Mouse (Mus musculus): ENCODE measurements around the gene Atad3a. TPM values are rescaled to one million over a fixed set of nuclear protein-coding genes. Genes with fewer than 3 reads are reported as not detected.
"Not testable (repeated sequence)": the region's sequence is repeated elsewhere in the genome, so short reads cannot be mapped to it uniquely, and the experiment has no call there.

Gene Atad3a
- polyA plus RNA-seq, 1 experiment from 2014 or later = 102 TPM

DNA sequence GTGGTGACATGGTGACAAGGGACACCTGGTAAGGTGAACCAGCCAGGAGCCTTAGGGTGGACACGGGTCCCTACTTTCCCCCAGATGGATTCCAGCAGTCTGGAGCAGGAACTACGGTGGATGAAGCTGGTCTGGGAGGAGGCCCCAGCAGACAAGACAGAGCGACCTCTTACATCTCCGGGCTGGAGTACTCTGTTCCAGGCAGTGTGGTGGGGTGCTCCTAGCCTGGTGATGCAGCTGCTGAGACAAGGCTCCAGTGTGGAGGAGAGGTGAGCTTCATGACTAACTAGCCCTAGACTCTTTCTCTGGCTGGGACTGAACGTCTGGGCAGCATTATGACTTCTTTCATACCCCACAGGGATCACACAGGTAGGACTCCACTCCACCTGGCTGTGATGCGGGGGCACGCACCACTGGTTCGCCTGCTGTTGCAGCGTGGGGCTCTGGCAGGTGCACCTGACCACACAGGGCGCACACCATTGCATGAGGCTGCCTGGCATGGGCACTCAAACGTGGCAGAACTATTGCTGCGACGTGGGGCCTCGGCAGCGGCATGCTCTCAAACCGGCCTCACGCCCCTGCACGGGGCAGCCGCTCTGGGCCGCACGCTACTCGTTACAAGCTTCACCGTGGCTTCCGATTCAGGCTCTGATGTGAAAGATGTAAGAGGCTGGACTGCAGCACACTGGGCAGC, 30.5 kb upstream of the Atad3a start:
- no peak overlapping the region for H3K27ac ChIP-seq (ENCODE audit: low read depth)
- no peaks in the 10 kb centered on the region for H3K9me3 ChIP-seq (ENCODE audit: low read depth, low read length)
- no peak overlapping the region for H3K4me2 ChIP-seq
- ATAC-seq (ENCODE audit: insufficient read depth) = no peak
- no peaks in the 10 kb centered on the region for H3K4me1 ChIP-seq (ENCODE audit: insufficient read depth)
- DNase-seq = no peak
- no peaks in the 10 kb centered on the region; the same call in 1 of the 2 replicates for H3K27me3 ChIP-seq (ENCODE audit: insufficient read depth, low read length)
- WGBS = 70% methylated on average over 24 of the region's 24 CpGs
- no peak for TF ChIP-seq CTCF (IDR thresholded peaks at IDR 0.05; ENCODE audit: low read depth)
- H3K36me3 ChIP-seq (ENCODE audit: insufficient read depth) = no peaks in the 10 kb centered on the region
- H3K9ac ChIP-seq = no peak overlapping the region
- H3K4me3 ChIP-seq (ENCODE audit: low read depth, low read length) = no peak overlapping the region

DNA sequence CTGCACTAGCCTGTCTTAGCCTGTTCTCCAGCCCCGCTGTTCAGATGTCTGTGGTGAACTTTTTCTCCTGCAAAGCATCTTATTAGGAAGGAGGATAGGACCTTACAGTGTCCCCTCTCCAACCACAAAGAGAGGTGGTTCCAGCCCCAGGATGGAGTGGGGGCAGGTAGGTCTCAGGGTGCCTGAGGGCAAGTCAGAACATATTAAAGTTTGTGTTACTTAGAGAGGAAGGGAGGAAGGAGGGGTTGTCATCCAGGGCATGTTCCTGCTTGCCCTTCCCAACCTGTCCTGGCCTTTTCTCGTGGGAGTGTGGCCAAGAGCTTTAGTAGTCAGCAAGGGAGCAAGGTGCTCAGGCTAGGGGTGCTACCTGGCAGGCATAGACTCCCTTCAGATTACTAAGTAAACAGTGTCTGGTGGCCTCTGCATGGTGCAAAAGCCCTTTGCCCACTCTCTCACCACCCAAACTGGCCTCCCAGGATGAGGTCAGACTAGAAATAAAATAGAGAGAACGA, 29.8 kb upstream of the Atad3a start:
- Histone ChIP-seq H3K4me2 (no peak overlapping the region), H3K36me3 (ENCODE audit: insufficient read depth) (no peaks in the 10 kb centered on the region), H3K4me1 (ENCODE audit: insufficient read depth) (no peaks in the 10 kb centered on the region), H3K9me3 (ENCODE audit: low read depth, low read length) (no peaks in the 10 kb centered on the region), H3K27me3 (ENCODE audit: insufficient read depth, low read length) (no peaks in the 10 kb centered on the region; the same call in 1 of the 2 replicates), H3K9ac (0 out of 2 replicates have a peak overlapping the region, but pooled peaks have one; percentile 6), H3K27ac (ENCODE audit: low read depth) (no peak overlapping the region), H3K4me3 (ENCODE audit: low read depth, low read length) (no peak overlapping the region)
- 51% methylated on average over 3 of the region's 3 CpGs for WGBS
- DNase-seq (no peak), ATAC-seq (ENCODE audit: insufficient read depth) (no peak)
- TF ChIP-seq CTCF (IDR thresholded peaks at IDR 0.05; ENCODE audit: low read depth) = no peak

DNA sequence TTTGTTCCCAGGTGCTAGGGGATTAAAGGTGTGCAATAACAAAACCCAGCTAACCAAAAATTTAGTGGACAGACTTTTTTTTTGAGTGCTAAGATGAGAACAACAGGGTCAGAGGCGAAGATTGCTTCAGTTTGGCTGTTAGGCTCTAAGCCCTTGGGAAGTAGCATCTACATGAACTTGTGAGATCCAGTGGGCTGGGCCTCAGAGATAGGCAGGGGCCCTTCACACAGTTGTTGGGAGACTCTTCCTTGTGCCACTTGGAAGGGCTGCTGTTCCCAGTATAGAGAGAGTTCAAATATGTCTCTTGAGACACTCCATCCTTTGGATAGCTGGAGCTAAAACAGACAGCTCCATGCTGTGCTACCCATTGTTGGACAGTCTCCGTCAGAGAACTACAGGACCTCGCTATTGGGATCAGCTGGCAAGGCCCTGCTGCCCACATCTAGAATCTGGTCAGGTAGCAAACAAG, 29.2 kb upstream of the Atad3a start, which contains the start of gene Ankrd65:
TSS of gene Ankrd65 (plus strand) at position 419 of the 469 bp plus-strand sequence.
- no peak for TF ChIP-seq CTCF (IDR thresholded peaks at IDR 0.05; ENCODE audit: low read depth)
- Histone ChIP-seq H3K4me2 (no peak within 1 kb of the TSS), H3K4me3 (ENCODE audit: low read depth, low read length) (no peak within 1 kb of the TSS), H3K36me3 (ENCODE audit: insufficient read depth) (no peaks in the 10 kb centered on the region), H3K4me1 (ENCODE audit: insufficient read depth) (no peaks in the 10 kb centered on the region), H3K9ac (0 out of 2 replicates have a peak within 1 kb of the TSS, but pooled peaks have one; percentile 6), H3K27me3 (ENCODE audit: insufficient read depth, low read length) (no peaks in the 10 kb centered on the region; the same call in 1 of the 2 replicates), H3K27ac (ENCODE audit: low read depth) (no peak within 1 kb of the TSS), H3K9me3 (ENCODE audit: low read depth, low read length) (no peaks in the 10 kb centered on the region)
- ATAC-seq (ENCODE audit: insufficient read depth) (no peak), DNase-seq (no peak)
- 85% methylated on average over 3 of the region's 3 CpGs for WGBS

DNA sequence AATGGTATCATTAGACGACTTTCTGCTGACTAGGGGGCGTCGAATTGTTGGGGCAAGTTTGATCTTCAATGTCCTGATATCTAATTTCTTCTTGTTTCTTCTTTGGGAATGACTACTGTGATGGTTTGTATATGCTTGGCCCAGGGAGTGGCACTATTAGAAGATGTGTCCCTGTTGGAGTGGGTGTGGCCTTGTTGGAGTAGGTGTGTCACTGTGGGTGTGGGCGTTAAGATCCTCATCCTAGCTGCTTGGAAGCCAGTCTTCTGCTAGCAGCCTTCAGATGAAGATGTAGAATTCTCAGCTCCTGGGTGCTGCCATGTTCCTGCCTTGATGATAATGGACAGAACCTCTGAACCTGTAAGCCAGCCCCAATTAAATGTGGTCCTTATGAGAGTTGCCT, 27.9 kb upstream of the Atad3a start:
- H3K4me2 ChIP-seq; H3K9ac ChIP-seq; H3K4me1 ChIP-seq (ENCODE audit: insufficient read depth); H3K4me3 ChIP-seq (ENCODE audit: low read depth, low read length); H3K27ac ChIP-seq (ENCODE audit: low read depth); DNase-seq; H3K27me3 ChIP-seq (ENCODE audit: insufficient read depth, low read length); ATAC-seq (ENCODE audit: insufficient read depth); H3K9me3 ChIP-seq (ENCODE audit: low read depth, low read length); H3K36me3 ChIP-seq (ENCODE audit: insufficient read depth): not testable (repeated sequence)
- WGBS = 69% methylated on average over 4 of the region's 4 CpGs

DNA sequence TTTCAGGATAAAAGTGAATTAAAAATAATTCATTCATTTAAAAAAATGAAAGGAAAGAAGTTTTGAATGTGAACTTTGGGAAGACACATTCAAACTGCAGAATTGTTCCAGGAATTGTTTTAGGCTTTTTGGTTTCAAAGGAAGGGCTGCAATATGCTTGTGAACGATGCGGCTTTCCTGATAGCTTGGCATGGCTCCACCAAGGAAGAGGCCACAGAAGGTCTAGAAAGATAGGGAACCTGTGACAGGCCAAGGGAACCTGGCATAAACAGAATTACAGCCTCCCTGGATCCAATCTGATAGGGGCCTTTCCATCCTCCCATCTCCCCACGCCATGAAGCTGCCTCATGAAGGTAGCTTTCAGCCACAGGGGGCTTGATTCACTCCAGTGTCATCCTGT, 27.4 kb upstream of the Atad3a start:
- Histone ChIP-seq H3K9ac (no peak overlapping the region), H3K4me3 (ENCODE audit: low read depth, low read length) (no peak overlapping the region), H3K4me1 (ENCODE audit: insufficient read depth) (0 out of 2 replicates have a peak, but pooled peaks cover 3% of the 10 kb centered on the region), H3K9me3 (ENCODE audit: low read depth, low read length) (no peaks in the 10 kb centered on the region), H3K27me3 (ENCODE audit: insufficient read depth, low read length) (no peaks in the 10 kb centered on the region; the same call in 1 of the 2 replicates), H3K36me3 (ENCODE audit: insufficient read depth) (no peaks in the 10 kb centered on the region), H3K4me2 (no peak overlapping the region), H3K27ac (ENCODE audit: low read depth) (no peak overlapping the region)
- 63% methylated on average over 3 of the region's 3 CpGs for WGBS
- no peak for TF ChIP-seq CTCF (IDR thresholded peaks at IDR 0.05; ENCODE audit: low read depth)
- no peak for ATAC-seq (ENCODE audit: insufficient read depth)
- DNase-seq = no peak

DNA sequence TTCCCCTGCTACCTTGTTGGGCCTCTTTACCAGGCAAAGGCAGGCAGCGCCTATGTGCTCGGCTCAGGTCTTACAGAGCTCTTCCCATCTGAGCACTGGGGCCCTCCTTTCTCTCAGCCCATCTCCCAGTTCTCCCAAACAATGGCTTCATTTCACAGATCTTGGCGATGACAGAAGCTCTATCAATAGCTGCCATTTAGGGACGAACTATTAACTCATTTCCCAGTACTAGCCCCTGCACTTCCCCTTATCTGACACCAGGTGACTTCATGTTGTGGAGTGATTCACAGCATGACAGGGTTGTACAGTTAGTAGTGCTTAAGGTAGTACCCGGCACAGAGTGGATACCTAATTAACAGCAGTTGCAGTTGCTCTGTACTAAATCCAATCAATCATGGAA, 24.9 kb upstream of the Atad3a start, which contains the start of gene Tmem88b:
TSS of gene Tmem88b (minus strand) at position 56 of the 400 bp plus-strand sequence.
- Histone ChIP-seq H3K27me3 (ENCODE audit: insufficient read depth, low read length) (no peaks in the 10 kb centered on the region), H3K4me3 (ENCODE audit: low read depth, low read length) (peak within 1 kb of the TSS; percentile 60; the same call in 1 of the 2 replicates), H3K4me1 (ENCODE audit: insufficient read depth) (0 out of 2 replicates have a peak, but pooled peaks cover 6% of the 10 kb centered on the region), H3K9ac (peak within 1 kb of the TSS; percentile 82; the same call in 1 of the 2 replicates), H3K9me3 (ENCODE audit: low read depth, low read length) (no peaks in the 10 kb centered on the region), H3K27ac (ENCODE audit: low read depth) (no peak within 1 kb of the TSS), H3K4me2 (peak within 1 kb of the TSS; percentile 81), H3K36me3 (ENCODE audit: insufficient read depth) (no peaks in the 10 kb centered on the region)
- ATAC-seq (ENCODE audit: insufficient read depth) = no peak
- DNase-seq = no peak
- peak; percentile 23; the same call in 1 of the 2 replicates for TF ChIP-seq CTCF (IDR thresholded peaks at IDR 0.05; ENCODE audit: low read depth)
- WGBS = 61% methylated on average over 5 of the region's 5 CpGs

DNA sequence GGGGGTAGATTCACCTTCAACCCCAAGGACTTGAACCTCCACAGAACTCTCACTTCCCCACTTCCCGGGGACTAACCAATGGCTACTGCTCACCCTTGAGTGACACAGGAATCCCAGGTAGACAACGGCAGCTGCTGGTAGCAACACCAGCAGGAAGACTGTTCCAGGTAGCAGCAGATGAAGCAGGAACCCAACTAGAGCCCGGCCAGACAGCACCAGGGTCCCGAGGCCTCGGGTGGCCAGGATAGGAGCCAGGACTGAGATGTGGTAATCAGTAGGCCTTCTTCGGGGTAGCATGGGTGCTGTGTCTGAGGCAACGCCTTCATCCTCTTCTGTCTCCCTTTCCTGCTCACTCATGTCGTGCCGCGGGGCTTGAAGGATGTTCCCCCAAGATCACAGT, 24.4 kb upstream of the Atad3a start:
- TF ChIP-seq CTCF (IDR thresholded peaks at IDR 0.05; ENCODE audit: low read depth) = no peak
- H3K27ac ChIP-seq (ENCODE audit: low read depth) = no peak overlapping the region
- no peak overlapping the region for H3K9ac ChIP-seq
- H3K36me3 ChIP-seq (ENCODE audit: insufficient read depth) = no peaks in the 10 kb centered on the region
- H3K27me3 ChIP-seq (ENCODE audit: insufficient read depth, low read length) = no peaks in the 10 kb centered on the region
- ATAC-seq (ENCODE audit: insufficient read depth) = no peak
- 76% methylated on average over 10 of the region's 10 CpGs for WGBS
- no peak overlapping the region for H3K4me2 ChIP-seq
- H3K4me1 ChIP-seq (ENCODE audit: insufficient read depth) = 0 out of 2 replicates have a peak, but pooled peaks cover 6% of the 10 kb centered on the region
- no peaks in the 10 kb centered on the region for H3K9me3 ChIP-seq (ENCODE audit: low read depth, low read length)
- DNase-seq = no peak
- H3K4me3 ChIP-seq (ENCODE audit: low read depth, low read length) = no peak overlapping the region

Measured in lung, embryonic 14.5 days (tissue).